Mouse (Mus musculus) lung, postnatal 0 days (tissue): ENCODE data around the gene Tdgf1.

Experiments
- CTCF ChIP-seq: IDR thresholded peaks from 2 replicates; pipeline ENCODE4 v1.5.1; 2016; ENCODE audit warnings: antibody characterized with exemption, mild to moderate bottlenecking
- EP300 ChIP-seq: IDR thresholded peaks from 2 replicates; pipeline ENCODE4 v1.6.1; 2016; ENCODE audit warnings: antibody characterized with exemption, mild to moderate bottlenecking, control low read depth

DNA sequence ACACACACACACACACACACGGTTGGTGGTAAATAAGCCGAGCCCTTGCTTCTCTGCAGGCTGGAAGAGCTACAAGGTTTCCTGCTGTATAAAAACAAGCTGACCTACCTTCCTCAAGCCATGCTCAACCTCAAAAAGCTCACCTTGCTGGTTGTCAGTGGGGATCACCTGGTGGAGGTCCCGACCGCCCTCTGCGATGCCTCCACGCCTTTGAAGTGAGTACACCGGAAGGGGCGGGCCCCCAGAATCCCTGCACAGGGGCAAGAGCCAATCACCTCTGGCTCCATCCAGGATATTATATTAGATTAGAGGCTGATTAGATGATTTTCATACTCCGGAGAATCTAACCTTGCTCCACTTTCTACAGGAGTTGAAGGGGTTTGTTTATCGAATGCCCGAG, 33.5 kb upstream of the Tdgf1 start:
- TF ChIP-seq EP300 (no peak), CTCF (no peak)
